Mouse (Mus musculus) 3T3-L1 (cell line): Measurements from ENCODE around the gene Adamts8.
A peak's percentile ranks its signal among the peaks of the same experiment; 100 is the strongest.

Experiments used
- DNase-seq: peaks from one replicate; pipeline ENCODE4 v3.0.0-alpha.2; 2015; ENCODE audit warnings: low read depth, low spot score

The Adamts8 gene

DNA sequence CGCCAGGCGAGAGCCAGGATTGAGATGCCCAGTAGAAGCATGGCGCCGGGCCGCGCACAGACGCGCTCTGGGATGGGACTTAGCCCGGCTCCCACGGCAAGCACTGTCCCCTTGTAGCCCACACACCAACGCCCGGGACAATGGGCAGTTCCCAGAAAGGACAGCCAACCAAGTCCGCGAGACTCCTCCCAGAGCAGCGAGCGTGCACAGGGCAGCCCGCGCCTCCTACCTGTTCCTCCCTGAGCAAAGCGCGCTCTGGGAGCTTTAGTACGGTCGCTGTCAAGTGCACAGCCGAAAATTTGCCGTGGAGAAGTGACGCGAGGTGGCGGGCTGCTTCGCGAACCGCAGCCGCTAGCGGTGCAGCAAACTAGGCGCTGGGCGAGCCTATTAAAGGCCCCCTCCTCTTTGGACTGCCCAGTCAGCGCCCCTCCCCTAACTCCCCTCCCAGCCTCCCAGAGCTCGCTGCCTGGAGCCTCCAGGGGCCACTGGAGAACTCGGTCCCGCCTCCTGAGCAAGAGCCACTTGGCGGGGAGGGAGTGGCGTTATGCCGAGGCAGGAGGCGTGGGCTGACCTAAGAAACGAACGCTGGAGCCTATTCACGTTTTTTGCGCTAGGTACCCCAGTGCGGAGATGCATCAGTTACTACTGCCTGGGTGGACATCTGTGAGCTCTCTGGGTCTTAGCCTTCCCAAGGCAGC, 20.0 kb upstream of the Adamts8 start, which contains the start of gene Adamts15:
Gene Adamts15, minus strand, starts transcription at position 256 of the 698 bp plus-strand sequence.
- DNase-seq: no peak

DNA sequence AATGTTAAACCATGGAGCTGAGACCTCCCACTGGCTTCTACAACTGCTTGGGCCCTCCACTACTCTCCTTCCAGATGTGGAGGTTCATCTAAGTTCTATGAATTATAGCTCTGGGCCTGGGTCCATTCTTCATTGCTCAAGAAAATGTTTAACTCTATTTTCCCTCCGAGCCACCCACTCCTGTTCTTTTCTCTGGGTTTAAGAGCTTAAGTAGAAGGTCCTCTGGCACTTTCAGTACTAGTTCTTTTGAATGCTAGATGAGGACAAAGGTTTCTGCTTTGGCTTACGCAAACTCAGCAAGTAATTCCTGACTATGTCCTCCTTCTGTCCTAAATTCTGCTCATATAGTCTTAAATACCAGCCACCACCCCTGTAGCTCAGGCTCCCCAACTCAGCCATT, 13.6 kb upstream of the Adamts8 start:
- no peak for DNase-seq

DNA sequence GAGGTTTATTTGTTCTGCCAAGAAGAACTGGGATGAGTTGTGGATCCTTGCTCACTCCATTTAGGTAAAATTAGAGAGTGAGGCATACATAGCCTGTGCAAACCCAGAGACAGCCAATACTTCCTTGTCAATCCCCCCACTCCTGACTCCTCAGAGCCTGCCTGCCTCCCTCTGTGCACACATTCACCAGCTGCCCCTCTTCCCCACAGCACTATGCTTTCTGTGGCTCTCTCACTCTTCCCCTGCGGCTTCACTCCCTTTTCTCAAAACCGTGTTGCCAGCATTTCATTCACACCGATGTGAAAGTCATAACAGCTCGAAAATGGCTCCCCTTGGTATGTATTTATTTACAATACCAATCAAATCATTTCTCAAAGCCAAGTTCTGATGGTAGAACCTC, 10.0 kb upstream of the Adamts8 start:
- no peak for DNase-seq

DNA sequence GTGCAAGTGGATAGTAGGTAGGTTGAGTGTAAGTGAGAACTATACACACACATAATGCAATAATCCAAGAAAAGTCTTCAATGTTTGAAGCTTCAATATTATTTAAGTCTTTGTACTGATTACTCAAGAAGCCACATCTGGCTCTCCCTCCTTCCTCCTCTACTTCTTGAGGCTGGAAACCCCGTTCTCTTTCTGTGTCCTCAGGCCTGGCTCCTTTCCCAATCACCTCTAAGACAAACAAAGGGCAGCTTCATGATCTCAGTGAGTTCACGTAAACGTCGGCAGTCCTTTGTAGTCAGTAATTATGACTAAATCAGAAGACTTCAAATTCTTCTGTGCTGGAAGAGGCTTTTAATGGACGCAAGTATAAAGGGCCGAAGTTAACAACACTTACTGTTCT, 7.5 kb upstream of the Adamts8 start:
- DNase-seq: no peak

DNA sequence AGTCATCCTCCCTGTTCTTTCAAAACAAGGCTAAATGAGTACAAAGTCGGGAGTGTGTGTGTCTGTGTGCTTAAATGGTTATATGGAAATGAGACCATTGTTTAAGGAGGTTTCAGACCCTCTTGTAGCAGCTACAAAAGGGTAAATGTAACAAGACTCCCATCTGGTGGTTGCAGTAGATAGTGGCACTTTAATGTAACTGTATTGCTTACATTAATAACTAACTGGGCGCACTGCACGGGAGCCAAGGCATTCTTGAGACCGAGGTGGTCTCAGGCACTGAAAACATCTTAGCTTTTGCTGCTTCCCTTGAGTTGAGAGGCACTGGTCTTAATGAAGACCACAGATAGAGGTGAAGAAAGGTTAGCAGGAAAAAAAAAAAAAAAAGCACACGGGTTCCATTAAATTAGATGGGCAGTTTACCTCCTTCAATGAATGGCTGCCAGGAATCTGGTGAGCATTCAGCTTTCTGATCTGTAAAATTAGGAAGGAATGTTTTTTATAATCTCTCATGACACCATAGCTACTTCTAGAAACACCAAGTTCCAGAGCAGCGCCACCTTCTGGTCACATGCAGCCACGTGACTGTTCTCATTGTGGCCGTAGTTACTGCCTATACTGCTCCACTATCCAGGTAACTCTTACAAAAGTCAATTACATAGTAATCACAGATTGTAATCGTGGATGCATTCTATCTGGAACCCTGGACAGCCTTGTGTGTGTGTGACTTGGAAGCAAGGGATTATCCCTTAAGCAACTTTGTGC, 5.5 kb upstream of the Adamts8 start:
- DNase-seq: peak; percentile 74

DNA sequence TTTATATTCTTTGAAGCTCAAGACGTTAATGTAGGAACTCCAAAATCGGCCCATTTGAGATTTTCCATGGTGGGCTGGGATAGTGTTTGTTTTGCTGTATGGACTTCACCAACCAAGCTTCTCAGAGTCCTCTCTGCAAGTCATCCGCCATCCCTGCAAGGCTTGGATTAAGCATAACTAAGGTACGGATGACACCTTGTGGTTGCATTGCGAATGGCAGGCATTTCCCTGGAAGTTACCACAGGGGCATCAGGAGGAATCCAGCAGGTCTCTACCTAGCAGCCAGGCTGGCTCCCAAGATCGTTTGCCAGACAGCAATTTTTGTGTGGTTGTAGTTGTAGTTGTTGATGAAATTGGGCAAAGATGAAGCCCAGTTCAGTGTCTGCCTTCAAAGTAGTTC, 2.0 kb upstream of the Adamts8 start:
- DNase-seq: peak; percentile 89

DNA sequence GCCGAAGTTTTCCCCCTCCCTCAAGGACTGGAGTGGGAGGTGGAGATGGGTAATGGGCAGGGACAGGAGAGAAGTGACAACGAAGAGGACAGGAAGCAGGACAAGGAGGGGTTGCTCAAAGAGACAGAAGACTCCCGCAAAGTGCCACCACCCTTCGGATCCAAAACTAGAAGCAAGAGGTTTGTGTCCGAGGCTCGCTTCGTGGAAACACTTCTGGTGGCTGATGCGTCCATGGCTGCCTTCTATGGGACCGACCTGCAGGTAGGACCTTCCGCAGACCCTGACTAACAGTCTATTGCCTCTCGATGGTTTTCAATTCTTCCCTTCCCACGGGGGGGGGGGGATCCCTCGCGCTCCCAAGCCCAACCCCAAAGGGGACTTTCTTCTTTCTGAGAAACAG, 979 bp downstream of the Adamts8 start:
- DNase-seq: no peak

DNA sequence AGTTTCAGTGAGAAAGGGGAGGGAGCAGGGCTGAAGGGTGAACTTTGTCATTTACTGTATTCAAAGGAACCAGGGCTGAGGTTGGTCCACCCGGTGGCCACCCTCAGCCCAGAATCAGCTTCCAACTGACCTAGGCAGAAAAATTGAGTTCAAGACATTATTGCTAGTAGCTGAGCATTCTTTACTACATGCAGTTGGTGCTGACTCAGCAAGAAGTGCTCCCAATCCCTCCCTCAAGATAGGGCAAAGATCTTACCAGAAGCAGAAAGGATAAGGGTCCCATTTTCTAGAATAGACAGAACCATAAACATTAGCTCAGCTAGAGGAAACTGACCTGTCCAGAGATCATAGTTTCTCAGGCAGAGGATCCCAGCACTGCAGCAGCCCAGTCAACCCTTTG, 1.9 kb downstream of the Adamts8 start:
- no peak for DNase-seq

DNA sequence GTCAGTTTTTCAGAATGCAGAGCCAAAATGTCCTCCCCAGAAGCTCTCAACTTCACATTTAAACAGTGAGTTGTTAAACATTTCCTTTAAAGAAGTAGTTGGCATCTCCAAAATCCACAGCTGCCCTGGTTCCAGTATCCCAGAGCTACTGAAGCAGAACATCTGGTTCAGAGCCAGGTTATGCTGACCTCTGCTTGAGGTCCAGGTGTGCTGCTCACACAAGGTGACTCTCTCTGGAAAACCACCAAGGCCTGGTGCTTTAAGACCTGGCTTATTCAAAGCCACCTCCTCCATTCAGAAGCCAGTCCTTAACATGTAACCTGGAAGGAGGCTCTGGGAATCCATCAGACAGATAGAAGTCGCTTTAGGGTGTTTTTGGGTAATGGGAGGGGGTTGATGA, 2.9 kb downstream of the Adamts8 start:
- DNase-seq: no peak

DNA sequence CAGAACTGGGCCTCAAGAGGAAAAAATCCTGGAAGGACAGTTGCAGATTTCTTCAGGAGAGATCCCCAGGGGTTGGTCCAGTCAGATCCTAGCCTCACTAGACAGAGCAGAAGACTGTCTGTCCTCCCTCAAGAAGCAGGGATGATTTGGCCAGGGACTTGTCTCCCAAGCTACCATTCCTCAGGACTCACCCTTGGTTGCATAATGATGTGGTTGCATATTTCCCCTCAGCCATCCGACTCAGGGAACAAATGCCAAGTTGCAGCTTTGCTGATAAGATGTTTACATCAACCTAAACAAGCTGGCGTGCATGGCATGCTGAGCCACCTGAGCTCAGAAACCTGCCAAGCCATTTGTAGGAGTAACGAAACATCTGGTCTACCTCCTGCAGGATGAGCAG, 7.1 kb downstream of the Adamts8 start:
- peak; percentile 62 for DNase-seq

DNA sequence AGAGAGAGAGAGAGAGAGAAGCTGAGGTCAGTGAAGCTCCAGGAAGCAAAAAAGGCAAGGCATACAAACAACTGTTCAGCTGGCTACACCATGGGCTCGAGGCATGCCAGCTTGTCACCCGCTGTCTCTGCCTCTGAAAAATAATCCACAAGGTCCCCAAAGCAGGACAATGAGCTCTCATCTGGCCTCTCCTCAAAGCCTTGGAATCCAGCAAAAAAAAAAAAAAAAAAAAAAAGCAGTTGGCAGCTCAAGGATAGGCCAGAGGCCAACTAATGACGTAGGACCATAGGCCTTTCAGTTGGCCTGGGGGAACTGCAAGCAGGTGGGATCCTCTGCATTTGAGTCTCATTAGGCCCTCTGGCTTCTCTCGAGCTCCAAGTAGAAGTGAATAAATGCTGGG, 7.6 kb downstream of the Adamts8 start:
- DNase-seq: no peak

DNA sequence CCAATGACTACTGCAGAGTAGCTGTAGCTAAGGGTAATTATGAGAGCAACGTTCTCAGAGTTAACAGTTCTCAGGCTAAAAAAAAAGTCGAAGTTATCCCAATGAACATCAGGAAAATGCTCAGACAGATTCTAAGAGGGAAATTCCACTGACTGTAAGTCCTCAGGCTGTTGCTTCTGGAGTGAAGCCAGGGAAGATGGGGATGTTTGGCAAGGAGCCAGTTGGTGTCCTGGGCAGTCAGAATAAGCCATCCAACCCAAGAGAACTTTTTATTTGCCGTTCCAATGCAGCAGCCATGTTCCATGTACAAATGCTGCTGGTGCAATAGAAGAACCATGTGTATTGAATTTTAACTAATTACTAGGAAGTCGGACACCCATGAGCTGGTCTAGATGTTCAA, 8.2 kb downstream of the Adamts8 start:
- DNase-seq: peak; percentile 70

DNA sequence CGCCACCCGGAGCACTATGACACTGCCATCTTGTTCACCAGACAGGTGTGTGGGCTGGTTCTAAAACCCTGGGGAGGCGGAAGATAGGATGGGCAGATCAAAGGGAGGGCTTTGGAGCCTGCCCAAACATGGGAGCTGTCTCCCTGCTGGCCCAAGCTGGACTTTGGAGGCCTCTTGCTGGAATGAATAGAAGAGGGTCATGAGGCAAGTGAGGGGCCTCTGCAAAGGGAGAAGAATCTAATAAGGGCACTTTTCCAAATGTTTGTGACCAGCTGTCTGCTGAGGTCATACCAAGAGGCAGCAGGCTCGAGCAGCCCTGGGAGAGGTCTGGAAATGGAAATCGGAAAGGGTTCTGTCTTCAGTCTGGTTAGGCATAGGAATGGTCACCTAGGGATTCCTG, 9.1 kb downstream of the Adamts8 start:
- peak; percentile 26 for DNase-seq

DNA sequence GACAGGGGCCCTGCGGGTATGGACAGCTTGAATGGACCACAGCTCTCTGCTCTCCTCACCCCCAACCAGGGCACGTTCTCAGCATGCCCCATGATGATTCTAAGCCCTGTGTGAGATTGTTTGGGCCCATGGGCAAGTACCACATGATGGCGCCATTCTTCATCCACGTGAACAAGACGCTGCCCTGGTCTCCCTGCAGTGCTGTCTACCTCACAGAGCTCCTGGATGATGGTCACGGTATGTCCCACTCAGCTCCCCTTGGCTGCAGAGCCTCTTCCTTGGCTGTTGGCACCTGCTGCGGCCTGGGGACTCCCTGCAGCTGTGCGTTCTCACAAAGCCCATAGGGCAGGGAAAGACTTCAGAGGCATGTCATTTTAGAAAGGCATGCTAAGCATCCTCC, 10.9 kb downstream of the Adamts8 start:
- DNase-seq: no peak

DNA sequence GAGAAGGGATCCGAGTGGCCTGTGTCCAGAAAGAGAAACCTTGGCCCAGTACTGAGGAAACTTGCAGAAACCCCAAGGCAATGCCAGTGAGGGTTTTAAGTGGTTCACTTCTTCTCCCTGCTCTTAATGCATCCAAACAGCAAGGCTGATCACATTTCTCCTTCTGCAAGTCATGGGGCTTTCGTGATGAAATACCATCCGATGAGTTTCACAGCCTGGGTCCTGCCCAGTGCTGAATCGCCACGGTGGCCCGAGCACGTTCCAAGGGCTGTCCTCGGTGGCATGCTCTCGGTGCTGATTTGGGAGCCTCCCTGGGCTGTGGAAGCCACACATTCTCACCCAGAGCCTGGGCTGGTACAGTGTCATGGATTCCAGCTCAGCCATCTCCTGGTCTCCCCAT, 12.9 kb downstream of the Adamts8 start:
- DNase-seq: no peak

DNA sequence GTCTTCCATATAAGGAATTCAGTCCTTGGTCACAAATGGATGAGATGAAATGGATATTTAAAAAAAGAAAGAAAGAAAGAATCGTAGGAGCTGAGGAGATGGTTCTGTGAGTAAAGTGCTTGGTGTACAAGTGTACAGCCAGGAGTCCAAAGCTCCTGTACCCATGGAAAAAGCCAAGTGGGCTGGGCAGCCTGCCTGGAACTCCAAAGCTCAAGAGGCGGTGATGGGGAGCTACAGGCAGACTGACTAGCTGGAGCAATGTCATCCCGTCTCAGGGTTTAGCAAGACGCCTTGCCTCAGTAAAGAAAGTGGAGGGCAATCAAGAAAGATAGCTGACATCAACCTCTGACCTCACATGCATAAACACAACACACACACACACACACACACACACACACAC, 21.4 kb downstream of the Adamts8 start:
- DNase-seq: no peak

DNA sequence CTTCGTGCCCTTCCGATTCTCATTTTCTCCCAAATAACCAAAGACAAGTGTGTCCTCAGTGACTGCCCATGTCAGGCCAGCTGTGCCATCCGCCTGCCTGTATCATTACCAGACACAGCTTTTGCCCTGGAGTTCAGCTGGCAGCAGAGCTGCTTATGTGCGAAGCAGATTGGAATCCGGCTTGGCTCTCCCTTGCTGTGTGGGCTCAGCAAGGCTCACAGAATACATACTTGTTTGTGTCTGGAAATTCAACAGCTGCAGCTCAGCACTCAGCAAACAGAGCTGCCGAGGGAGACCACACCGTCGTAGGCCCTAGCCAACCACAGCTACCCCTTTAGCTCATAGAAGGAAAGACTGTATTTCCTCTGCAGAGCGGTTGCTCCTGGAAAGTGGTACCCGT, 22.3 kb downstream of the Adamts8 start:
- DNase-seq: peak; percentile 44

DNA sequence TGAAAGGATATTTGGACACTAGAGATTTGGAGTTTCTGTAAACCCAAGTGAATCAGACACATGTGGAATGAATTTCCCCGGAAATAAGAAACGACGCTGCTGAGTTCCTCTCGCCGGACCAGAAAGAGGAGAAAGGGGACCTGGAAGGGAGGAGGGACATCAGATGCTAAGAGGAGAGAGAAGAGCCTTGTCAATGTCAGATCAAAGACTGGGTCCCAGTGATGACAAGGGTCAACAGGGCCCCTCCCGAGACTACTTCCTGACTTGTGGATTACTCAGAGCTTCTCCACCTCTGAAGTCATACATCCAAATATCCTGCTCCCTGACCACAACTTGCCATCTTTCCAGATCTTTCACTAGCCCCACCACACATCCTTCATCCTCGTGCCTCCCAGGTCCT, 24.5 kb downstream of the Adamts8 start:
- DNase-seq: peak; percentile 64

DNA sequence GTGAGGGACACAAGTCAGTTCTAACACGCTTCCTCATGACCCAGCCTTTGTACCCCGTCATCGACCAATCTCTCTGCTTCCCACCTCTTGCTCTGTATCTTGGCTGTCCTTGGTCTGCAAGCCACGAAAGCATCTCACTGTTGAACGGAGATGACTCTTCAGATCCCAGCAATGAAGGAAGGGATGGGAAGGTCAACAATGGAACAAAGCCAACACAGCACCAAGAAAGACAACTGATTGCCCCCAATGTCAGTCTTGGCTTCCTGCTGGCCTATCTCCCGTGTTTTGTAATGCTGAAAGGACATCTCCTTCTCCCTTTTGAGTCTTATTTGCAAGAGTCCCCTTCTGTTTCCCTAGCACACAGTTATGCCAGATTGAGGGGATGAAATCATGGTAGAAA, 25.8 kb downstream of the Adamts8 start:
- DNase-seq: no peak

DNA sequence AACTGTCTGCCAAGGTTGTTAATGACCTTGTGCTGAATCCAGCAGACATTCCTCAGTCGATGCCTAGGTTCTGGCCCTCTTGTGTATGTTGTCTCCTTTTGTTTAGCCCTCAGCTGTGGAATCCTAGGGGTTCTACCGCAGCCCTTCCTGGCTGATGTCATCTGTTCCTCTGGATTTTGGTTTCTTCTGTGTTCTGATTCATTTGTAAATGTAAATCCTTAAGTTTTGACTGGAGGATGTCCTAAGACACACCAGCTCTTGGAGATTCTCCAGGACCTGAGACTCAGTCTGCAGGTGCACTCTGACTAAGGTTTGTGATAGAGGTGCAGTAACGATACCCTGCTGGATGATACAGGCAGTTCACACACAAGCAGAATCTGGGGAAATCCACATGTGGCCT, 27.6 kb downstream of the Adamts8 start:
- DNase-seq: no peak

DNA sequence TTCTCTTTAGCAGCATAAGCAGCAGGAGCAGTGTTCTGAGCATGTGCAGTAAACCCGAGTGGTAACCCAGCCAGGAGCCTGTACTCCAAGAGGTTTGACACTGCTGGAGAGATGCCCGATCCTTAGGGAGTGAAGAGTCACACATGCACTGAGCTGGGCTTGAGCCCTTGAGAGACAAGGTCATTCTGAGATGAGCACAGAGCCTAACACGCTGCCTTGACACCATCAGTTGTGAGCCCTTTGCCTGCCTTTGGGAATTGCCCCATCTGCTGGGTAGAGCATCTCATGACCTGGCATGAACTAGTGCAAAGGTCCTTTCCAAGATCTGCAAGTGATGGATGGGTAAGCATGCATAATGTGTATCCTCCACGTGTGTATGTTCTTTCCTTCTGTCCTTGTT, 29.6 kb downstream of the Adamts8 start:
- no peak for DNase-seq

DNA sequence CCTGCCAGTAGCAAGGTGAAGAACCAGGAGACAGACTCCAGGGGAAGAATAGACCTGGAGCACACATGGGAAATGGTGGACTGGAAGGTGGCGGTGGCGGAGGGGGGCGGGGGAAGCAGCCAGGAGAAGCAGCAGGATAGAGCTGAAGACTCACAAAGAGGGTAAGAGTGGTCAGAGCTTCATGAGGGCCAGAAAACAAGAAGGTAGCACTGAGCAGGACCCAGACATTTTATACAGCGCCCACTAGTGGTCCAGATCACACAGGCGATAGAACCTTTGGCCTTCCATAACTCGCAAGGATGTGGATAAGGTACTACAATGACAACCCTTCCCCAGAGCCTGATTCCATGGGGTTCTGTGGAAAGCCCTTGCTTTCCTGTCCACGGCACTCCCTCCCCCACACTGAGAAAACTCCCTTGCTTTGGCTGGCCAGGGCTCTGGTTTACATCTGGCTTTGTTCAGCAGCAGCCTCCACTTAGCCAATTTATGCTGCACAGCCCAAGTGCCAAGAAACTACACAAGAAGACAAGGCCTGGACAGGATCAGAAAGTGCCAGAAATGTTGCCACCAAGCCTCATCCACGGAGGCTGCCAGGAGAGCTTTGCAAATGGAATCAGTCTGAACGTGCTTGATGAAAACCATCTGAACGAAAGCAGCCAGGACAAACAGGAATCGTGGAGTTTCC, 34.1 kb downstream of the Adamts8 start:
- no peak for DNase-seq

DNA sequence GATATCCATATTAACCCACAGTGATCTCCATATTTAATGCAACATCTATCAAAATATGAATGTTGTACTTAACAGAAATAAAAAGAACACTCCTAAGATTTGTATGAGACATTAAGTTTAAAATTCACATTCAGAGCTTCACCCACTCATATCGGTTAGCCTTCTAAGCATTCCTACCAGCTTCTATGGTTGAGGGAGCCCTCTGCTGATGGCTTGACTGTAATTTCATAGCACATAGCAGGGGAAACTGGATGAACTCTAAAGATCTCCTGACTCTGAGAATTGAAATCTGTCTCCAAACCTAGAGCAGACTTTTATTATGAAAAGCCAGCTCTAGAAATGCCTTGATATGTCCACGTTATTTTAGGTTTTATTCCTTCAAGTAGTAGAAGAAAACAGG, 38.1 kb downstream of the Adamts8 start:
- no peak for DNase-seq
